Mouse (Mus musculus) neural tube, embryonic 12.5 days (tissue): ENCODE results near the gene Usp25. TPM values are rescaled to one million over a fixed set of nuclear protein-coding genes. Genes with fewer than 3 reads are reported as not detected.
A peak's percentile ranks its signal among the peaks of the same experiment; 100 is the strongest.

ENCODE experiments used
- ATAC-seq: fragments of 200-750 bp; cut with Nextera tagmentation; 2 replicates; pipeline ENCODE4 v1.8.0; 2017; ENCODE audit warnings: low read depth, mild to moderate bottlenecking, moderate TSS enrichment, moderate library complexity; ENCODE audit not compliant: low FRiP score
- H3K27ac ChIP-seq: fragments of 300-500 bp; sonication (generic); 2 replicates; pipeline ENCODE4 v1.5.1; 2016
- H3K27me3 ChIP-seq: fragments of 300-500 bp; sonication (generic); replicated peaks from 2 replicates; pipeline ENCODE4 v1.6.1; 2016; ENCODE audit warnings: mild to moderate bottlenecking
- H3K36me3 ChIP-seq: fragments of 300-500 bp; sonication (generic); 2 replicates; pipeline ENCODE4 v1.6.1; 2016; ENCODE audit warnings: mild to moderate bottlenecking
- H3K4me1 ChIP-seq: fragments of 300-500 bp; sonication (generic); 2 replicates; pipeline ENCODE4 v1.6.1; 2016
- H3K4me2 ChIP-seq: fragments of 300-500 bp; sonication (generic); replicated peaks from 2 replicates; pipeline ENCODE4 v1.6.1; 2016; ENCODE audit warnings: mild to moderate bottlenecking
- H3K4me3 ChIP-seq: fragments of 300-500 bp; sonication (generic); 2 replicates; pipeline ENCODE4 v1.5.1; 2016
- H3K9ac ChIP-seq: fragments of 300-500 bp; sonication (generic); 2 replicates; pipeline ENCODE4 v1.6.1; 2016; ENCODE audit warnings: mild to moderate bottlenecking
- H3K9me3 ChIP-seq: fragments of 300-500 bp; sonication (generic); 2 replicates; pipeline ENCODE4 v1.6.1; 2016; ENCODE audit warnings: mild to moderate bottlenecking
- WGBS: fragments of 180-500 bp; shearing (Covaris S2); methylation state at CpG from one replicate; pipeline ENCODE4 v1.1.7; 2016; 5-methylcytosine and 5-hydroxymethylcytosine counted together
- polyA plus RNA-seq: library from polyadenylated mRNA; unstranded; fragments of >200 nt; fragmentation: Nextera tagmentation; extraction: Ambion mirVana; gene quantifications from 2 replicates; pipeline ENCODE4 v1.2.1, GENCODE M21; 2016

The Usp25 gene
- polyA plus RNA-seq, result 25.6 and 25.7 TPM in 2 replicates

- under 1% methylated on average over 109 of the region's 126 CpGs for WGBS
- peak within 1 kb of the TSS; percentile 89 for H3K9ac ChIP-seq
- peaks cover 12% of the 10 kb centered on the region for H3K4me1 ChIP-seq
- no peaks in the 10 kb centered on the region for H3K9me3 ChIP-seq
- H3K36me3 ChIP-seq, result no peaks in the 10 kb centered on the region
- ATAC-seq, result peak; percentile 95
- H3K27ac ChIP-seq, result peak within 1 kb of the TSS; percentile 69
- H3K27me3 ChIP-seq, result no peaks in the 10 kb centered on the region
- peak within 1 kb of the TSS; percentile 75 for H3K4me2 ChIP-seq
- H3K4me3 ChIP-seq, result peak within 1 kb of the TSS; percentile 86
Measured at GRCm38 (mm10) chr16:77013427-77014320, at the start of gene Usp25. Gene Usp25 (plus strand): TSS chr16:77013706.

- Histone ChIP-seq H3K36me3 (no peaks in the 10 kb centered on the region), H3K27me3 (no peaks in the 10 kb centered on the region), H3K4me1 (no peaks in the 10 kb centered on the region), H3K4me2 (no peak overlapping the region), H3K4me3 (no peak overlapping the region), H3K9me3 (no peaks in the 10 kb centered on the region), H3K27ac (no peak overlapping the region), H3K9ac (no peak overlapping the region)
- ATAC-seq, result no peak
- WGBS, result 93% methylated on average over 3 of the region's 3 CpGs
Measured at GRCm38 (mm10) chr16:76967593-76968275, 45.8 kb upstream of the Usp25 start.

DNA sequence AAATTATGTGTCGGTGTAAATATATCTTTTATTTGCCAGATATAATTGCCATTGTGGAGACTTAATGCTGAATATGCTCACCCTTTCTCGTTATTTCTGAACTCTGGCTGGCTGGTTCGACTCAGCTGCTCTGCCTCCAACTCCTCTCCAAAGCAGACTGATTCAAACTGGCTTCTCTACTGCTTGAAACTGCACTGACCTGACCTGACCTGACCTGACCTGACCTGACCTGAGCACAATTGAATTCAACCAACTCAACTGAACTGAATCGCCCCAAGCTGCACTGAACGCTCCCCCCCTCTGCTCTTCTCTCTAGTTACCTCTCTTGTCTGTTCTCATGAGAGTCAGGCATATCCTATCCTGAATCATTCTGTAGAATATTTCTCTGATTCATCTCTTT lies 42.3 kb upstream of the Usp25 start:
- Histone ChIP-seq H3K4me2 (no peak overlapping the region), H3K36me3 (no peaks in the 10 kb centered on the region), H3K9ac (no peak overlapping the region), H3K4me3 (no peak overlapping the region), H3K4me1 (no peaks in the 10 kb centered on the region), H3K27me3 (no peaks in the 10 kb centered on the region), H3K9me3 (no peaks in the 10 kb centered on the region), H3K27ac (no peak overlapping the region)
- ATAC-seq, result no peak
- WGBS, result 31% methylated on average over 5 of the region's 5 CpGs

DNA sequence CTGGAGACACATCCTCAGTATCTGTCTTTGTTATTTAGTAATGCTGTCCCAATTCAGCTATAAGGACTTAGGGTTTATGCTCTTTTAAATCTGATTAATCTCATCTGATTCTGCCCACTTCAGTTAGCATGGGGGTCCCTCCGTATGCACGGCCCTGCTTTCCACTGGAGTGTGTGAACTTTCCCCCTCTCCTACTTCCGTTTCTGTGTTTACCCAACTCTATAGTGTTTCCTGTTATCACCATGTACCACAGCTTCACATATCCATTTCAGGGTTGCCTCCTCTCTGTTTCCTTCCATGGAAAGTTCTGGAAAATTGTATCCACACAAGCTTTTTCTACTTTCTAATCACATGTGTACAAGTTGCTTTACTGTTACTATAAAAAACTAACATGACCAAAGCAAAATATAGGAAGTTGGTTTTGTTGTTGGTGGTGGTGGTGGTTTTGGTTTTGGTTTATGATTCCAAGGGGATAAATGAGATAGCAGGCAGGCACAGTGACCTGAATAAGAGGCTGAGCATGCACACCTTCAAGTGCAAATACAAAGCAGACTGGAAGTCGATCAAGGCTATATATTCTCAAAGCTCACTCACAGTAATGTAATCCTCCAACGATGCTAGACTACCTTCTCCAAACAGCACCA lies 36.6 kb upstream of the Usp25 start:
- no peak for ATAC-seq
- 91% methylated on average over 5 of the region's 5 CpGs for WGBS

DNA sequence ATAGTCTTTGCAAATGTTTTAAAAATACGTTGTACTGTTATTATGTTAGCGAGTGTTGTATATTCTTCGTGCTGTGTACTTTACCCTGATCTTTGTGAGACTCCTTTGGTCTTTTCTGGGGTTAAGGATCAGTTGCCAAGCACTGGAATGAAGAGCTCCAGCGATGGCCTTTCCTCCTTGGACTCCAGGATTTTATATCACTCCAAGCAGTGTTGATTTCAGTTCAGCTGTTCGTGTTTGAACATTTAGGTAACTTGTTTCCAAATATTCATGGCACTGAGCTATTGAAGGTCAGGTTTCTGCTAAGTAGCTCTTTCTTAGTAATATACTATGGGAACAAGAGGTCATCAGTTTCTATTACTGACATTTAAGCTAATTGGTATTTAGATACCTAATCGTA lies 29.8 kb upstream of the Usp25 start:
- Histone ChIP-seq H3K27me3 (no peaks in the 10 kb centered on the region), H3K4me2 (no peak overlapping the region), H3K27ac (no peak overlapping the region), H3K9me3 (no peaks in the 10 kb centered on the region), H3K9ac (no peak overlapping the region), H3K4me3 (no peak overlapping the region), H3K4me1 (no peaks in the 10 kb centered on the region), H3K36me3 (no peaks in the 10 kb centered on the region)
- 89% methylated on average over 6 of the region's 6 CpGs for WGBS
- no peak for ATAC-seq

More for the DNA sequence above, 36.6 kb upstream of the Usp25 start:
- no peaks in the 10 kb centered on the region for H3K4me1 ChIP-seq
- H3K27ac ChIP-seq, result no peak overlapping the region
- H3K36me3 ChIP-seq, result no peaks in the 10 kb centered on the region
- no peak overlapping the region for H3K9ac ChIP-seq
- no peak overlapping the region for H3K4me2 ChIP-seq
- H3K27me3 ChIP-seq, result no peaks in the 10 kb centered on the region
- H3K4me3 ChIP-seq, result no peak overlapping the region
- no peaks in the 10 kb centered on the region for H3K9me3 ChIP-seq

DNA sequence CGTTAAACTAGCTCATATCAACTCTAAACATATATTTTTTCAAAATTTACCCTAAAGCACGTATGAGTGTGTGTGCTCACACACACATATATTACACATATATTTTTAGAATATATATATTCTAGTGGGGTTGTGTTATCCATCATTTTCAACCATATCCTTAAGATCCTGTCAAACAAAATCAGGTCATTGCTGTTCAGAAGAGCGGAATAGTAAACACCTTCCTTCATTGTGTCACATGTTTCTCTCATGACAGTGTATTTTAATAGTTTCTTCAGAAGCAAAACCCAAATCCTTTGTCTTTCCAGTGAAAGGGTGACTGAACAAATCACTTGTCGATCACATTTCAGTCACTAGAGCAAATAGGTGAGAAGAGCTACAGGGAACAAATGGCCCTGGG lies 25.8 kb upstream of the Usp25 start:
- no peak overlapping the region for H3K27ac ChIP-seq
- H3K9me3 ChIP-seq, result no peaks in the 10 kb centered on the region
- whole genome bisulfite sequencing, result 85% methylated on average over 4 of the region's 4 CpGs
- H3K4me1 ChIP-seq, result no peaks in the 10 kb centered on the region
- H3K4me2 ChIP-seq, result no peak overlapping the region
- ATAC-seq, result no peak
- H3K36me3 ChIP-seq, result no peaks in the 10 kb centered on the region
- no peak overlapping the region for H3K9ac ChIP-seq
- H3K4me3 ChIP-seq, result no peak overlapping the region
- H3K27me3 ChIP-seq, result no peaks in the 10 kb centered on the region

- Histone ChIP-seq H3K4me1 (no peaks in the 10 kb centered on the region), H3K4me3 (no peak overlapping the region), H3K4me2 (no peak overlapping the region), H3K27ac (no peak overlapping the region), H3K9ac (no peak overlapping the region), H3K27me3 (no peaks in the 10 kb centered on the region), H3K36me3 (no peaks in the 10 kb centered on the region), H3K9me3 (no peaks in the 10 kb centered on the region)
- no peak for ATAC-seq
- 95% methylated on average over 3 of the region's 3 CpGs for WGBS
Measured at GRCm38 (mm10) chr16:77003900-77004299, 9.6 kb upstream of the Usp25 start.

DNA sequence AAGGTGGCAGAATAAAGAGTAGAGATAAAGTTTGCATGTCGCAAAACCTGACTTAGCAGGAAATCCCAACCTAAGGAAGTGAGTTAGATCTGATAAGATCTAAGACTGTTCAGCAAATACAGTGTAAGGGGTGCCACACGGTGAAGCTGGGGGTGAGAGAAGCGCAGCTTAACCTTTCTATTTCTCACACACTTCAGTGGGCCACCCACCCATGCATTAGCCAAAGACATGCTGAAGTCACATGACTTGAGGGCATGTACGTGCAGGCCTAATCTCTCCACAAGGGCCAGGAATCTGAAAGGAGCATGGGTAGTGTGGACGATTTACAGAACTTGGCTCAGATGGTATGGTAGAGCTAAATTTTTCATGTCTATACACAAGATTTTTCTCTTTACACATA lies 4.3 kb upstream of the Usp25 start:
- Histone ChIP-seq H3K4me3 (no peak overlapping the region), H3K36me3 (no peaks in the 10 kb centered on the region), H3K27ac (no peak overlapping the region), H3K4me2 (no peak overlapping the region), H3K4me1 (no peaks in the 10 kb centered on the region), H3K9ac (no peak overlapping the region), H3K9me3 (no peaks in the 10 kb centered on the region), H3K27me3 (no peaks in the 10 kb centered on the region)
- ATAC-seq, result no peak
- WGBS, result 85% methylated on average over 5 of the region's 5 CpGs

DNA sequence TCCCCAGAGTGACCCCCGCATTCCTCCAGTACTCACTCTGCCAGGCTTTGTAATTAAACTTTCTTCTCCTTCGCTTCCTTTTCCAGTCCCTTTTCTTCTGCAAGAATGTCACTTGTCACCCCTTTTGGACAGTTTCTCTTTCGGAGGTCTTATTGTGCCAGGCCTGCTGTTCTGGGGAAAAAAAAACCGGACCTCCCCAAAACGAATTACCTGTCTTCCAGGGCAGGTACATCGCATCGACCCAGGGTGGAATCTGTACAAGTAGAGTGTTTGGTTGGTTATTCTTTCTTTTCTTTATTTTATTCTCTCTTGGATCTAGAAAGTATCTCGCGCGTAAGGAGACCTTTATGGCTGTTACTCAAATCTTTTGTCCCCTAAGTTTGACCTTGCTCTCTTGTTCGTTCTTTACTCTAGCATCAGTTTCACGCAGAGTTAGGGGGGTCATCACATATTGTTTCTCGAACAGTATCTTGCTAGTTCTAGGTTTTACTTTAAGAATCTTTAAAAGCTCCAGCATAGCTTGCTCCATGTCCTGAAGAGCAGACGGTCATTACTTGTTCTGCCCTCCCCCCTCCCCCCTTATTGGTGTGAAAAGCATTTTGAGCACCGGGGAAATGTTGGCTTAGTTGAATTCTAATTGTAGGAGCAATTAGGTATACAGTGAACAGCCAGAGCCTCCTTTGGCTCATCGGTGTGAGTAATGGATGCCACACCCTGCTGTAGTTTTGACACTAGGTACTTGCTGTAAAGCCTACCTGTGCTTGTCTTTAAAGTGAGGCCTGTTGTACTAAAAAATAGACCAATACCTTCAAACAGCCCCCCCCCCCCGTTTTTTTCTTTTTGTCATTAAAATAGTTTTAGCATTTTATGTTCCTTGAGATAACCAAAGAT lies 1.1 kb downstream of the Usp25 start:
- 1% methylated on average over 17 of the region's 17 CpGs for WGBS
- Histone ChIP-seq H3K27me3 (no peaks in the 10 kb centered on the region), H3K4me3 (peak overlapping the region; percentile 86), H3K4me2 (peak overlapping the region; percentile 75), H3K4me1 (peaks cover 14% of the 10 kb centered on the region), H3K27ac (peak overlapping the region; percentile 69; the same call in 1 of the 2 replicates), H3K36me3 (no peaks in the 10 kb centered on the region), H3K9ac (peak overlapping the region; percentile 89), H3K9me3 (no peaks in the 10 kb centered on the region)
- no peak for ATAC-seq

DNA sequence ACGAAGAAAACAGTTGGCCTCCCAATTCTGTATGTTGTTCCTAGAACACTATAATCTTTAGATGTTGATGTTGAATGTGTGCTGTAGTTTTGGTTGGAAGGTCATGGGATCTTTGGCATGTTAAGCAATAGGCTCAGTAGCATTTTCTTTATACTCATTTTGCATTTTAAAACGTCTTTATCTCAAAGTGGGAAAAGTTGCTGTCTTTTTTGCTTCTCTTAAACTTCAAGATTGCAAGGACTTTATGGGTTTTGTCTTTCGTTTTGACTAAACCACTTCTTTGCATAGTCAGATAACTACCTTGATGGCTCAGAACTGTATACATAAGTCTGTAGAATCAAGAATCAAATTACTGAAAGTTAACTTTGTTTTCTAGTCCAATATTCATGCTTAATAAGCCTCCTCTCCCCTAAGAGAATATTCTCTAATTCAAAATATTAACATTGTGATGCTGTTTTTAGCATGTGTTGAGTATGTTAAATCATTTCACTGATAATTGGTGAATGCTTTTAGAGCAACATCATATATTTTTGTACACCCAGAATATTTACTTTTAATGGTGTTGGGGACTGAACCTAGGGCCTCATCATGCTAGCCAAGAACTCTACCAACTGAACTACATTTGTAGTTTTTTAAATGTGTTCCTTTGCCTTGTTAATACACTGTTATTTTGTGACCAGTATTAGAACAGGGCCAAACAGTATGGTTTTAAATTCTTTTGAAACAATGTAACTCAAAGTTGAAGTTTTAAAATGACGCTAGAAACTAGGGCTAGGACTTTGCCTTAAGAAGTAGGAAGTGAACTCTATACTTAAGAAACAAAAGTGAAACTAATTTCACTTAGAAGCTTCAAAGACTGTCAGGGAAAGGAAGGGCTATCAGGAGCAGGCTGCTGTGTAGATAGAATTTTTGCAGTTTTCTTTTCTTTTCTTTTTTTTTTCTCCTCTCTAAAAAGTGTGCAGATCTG lies 2.2 kb downstream of the Usp25 start:
- Histone ChIP-seq H3K4me2 (peak overlapping the region; percentile 75), H3K27me3 (no peaks in the 10 kb centered on the region), H3K36me3 (no peaks in the 10 kb centered on the region), H3K9ac (no peak overlapping the region), H3K4me3 (no peak overlapping the region), H3K4me1 (peaks cover 21% of the 10 kb centered on the region), H3K27ac (no peak overlapping the region), H3K9me3 (no peaks in the 10 kb centered on the region)
- WGBS, result 72% methylated on average over 4 of the region's 4 CpGs
- ATAC-seq, result no peak

DNA sequence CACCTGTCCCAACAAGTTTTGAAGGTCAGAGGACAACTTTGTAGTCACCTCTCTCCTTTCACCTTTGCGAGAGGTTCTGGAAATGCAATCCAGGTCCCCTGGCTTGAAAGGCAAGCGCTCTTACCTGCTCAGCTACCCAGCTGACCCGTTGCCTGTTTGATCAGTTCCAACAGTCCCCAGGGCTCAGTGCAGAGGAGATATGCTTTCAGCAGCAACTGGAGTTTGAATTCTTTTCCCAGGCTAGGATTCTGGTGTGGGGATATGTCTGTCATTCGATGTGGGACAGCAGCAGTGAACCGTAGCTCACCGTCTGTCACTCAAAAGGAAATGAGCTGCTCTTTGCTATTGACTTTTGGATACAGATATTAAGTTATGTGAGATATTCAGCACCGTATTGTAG lies 4.4 kb downstream of the Usp25 start:
- Histone ChIP-seq H3K4me1 (peaks cover 21% of the 10 kb centered on the region), H3K4me2 (no peak overlapping the region), H3K4me3 (no peak overlapping the region), H3K27ac (no peak overlapping the region), H3K9ac (no peak overlapping the region), H3K9me3 (no peaks in the 10 kb centered on the region), H3K27me3 (no peaks in the 10 kb centered on the region), H3K36me3 (no peaks in the 10 kb centered on the region)
- WGBS, result 81% methylated on average over 7 of the region's 7 CpGs
- ATAC-seq, result no peak
